Mouse (Mus musculus) neural tube, embryonic 14.5 days (tissue): ENCODE results near the gene Sox8. TPM values are rescaled to one million over a fixed set of nuclear protein-coding genes. Genes with fewer than 3 reads are reported as not detected.

ENCODE experiments used
- ATAC-seq: fragments of 200-750 bp; cut with Nextera tagmentation; 2 replicates; pipeline ENCODE4 v1.8.0; 2017; ENCODE audit warnings: low read depth, mild to moderate bottlenecking, moderate TSS enrichment, moderate library complexity
- H3K27ac ChIP-seq: fragments of 300-500 bp; sonication (generic); 2 replicates; pipeline ENCODE4 v1.5.1; 2014; ENCODE audit warnings: low read depth, mild to moderate bottlenecking, control low read depth, low read length, moderate library complexity, mixed read lengths
- H3K27me3 ChIP-seq: fragments of 300-500 bp; sonication (generic); 2 replicates; pipeline ENCODE4 v1.6.1; 2014; ENCODE audit warnings: low read length; ENCODE audit not compliant: control insufficient read depth, insufficient read depth
- H3K36me3 ChIP-seq: fragments of 300-500 bp; sonication (generic); 2 replicates; pipeline ENCODE4 v1.6.1; 2014; ENCODE audit warnings: low read length, mixed read lengths; ENCODE audit not compliant: control insufficient read depth, insufficient read depth
- H3K4me1 ChIP-seq: fragments of 300-500 bp; sonication (generic); 2 replicates; pipeline ENCODE4 v1.6.1; 2014; ENCODE audit warnings: low read length; ENCODE audit not compliant: control insufficient read depth, insufficient read depth
- H3K4me2 ChIP-seq: fragments of 300-500 bp; sonication (generic); 2 replicates; pipeline ENCODE4 v1.6.1; 2014; ENCODE audit warnings: mild to moderate bottlenecking, low read depth, low read length, control low read depth
- H3K4me3 ChIP-seq: fragments of 300-500 bp; sonication (generic); 2 replicates; pipeline ENCODE4 v1.5.1; 2014; ENCODE audit warnings: low read depth, low read length, control low read depth, mixed read lengths
- H3K9ac ChIP-seq: fragments of 300-500 bp; sonication (generic); replicated peaks from 2 replicates; pipeline ENCODE4 v1.6.1; 2014; ENCODE audit warnings: low read depth, mild to moderate bottlenecking, control low read depth, low read length, mixed read lengths
- H3K9me3 ChIP-seq: fragments of 300-500 bp; sonication (generic); 2 replicates; pipeline ENCODE4 v1.6.1; 2016; ENCODE audit warnings: low read length; ENCODE audit not compliant: control insufficient read depth
- WGBS: fragments of 180-500 bp; shearing (Covaris S2); extraction: QIAGEN DNeasy Blood & Tissue Kit; methylation state at CpG from one replicate; pipeline ENCODE4 v1.1.7; 2014; 5-methylcytosine and 5-hydroxymethylcytosine counted together
- polyA plus RNA-seq: library from polyadenylated mRNA; unstranded; fragments of >200 nt; fragmentation: Nextera tagmentation; extraction: Ambion mirVana; gene quantifications from 2 replicates; pipeline ENCODE4 v1.2.1, GENCODE M21; 2014

Gene Sox8
- polyA plus RNA-seq, 1 experiment from 2014 or later: 17.5 TPM

- Histone ChIP-seq H3K4me1 (peaks cover 9% of the 10 kb centered on the region; the same call in 1 of the 2 replicates), H3K9me3 (no peaks in the 10 kb centered on the region), H3K27ac (no peak overlapping the region; the same call in 1 of the 2 replicates), H3K9ac (no peak overlapping the region), H3K4me2 (peak overlapping the region; percentile 6; the same call in 1 of the 2 replicates), H3K4me3 (no peak overlapping the region), H3K36me3 (no peaks in the 10 kb centered on the region), H3K27me3 (peaks cover 7% of the 10 kb centered on the region)
- ATAC-seq: no peak
- 23% methylated on average over 6 of the region's 6 CpGs for whole genome bisulfite sequencing
Measured at GRCm38 (mm10) chr17:25565244-25565643, 5.2 kb downstream of the Sox8 start.

GRCm38 (mm10) chr17:25564481-25564880, 6.0 kb downstream of the Sox8 start:
- H3K9ac ChIP-seq: no peak overlapping the region
- H3K9me3 ChIP-seq: no peaks in the 10 kb centered on the region
- H3K4me1 ChIP-seq: 0 out of 2 replicates have a peak, but pooled peaks cover 3% of the 10 kb centered on the region
- no peak for ATAC-seq
- no peaks in the 10 kb centered on the region for H3K36me3 ChIP-seq
- no peak overlapping the region for H3K4me3 ChIP-seq
- no peak overlapping the region for H3K4me2 ChIP-seq
- peak overlapping the region; percentile 39; the same call in 1 of the 2 replicates for H3K27ac ChIP-seq
- 76% methylated on average over 5 of the region's 5 CpGs for WGBS
- no peaks in the 10 kb centered on the region for H3K27me3 ChIP-seq

GRCm38 (mm10) chr17:25561223-25562028, 9.1 kb downstream of the Sox8 start:
- H3K36me3 ChIP-seq: no peaks in the 10 kb centered on the region
- no peak overlapping the region for H3K4me2 ChIP-seq
- H3K4me3 ChIP-seq: no peak overlapping the region
- H3K27me3 ChIP-seq: no peaks in the 10 kb centered on the region
- 17% methylated on average over 16 of the region's 16 CpGs for WGBS
- H3K9ac ChIP-seq: no peak overlapping the region
- ATAC-seq: peak; percentile 82
- no peaks in the 10 kb centered on the region for H3K9me3 ChIP-seq
- peak overlapping the region; percentile 69 for H3K27ac ChIP-seq
- H3K4me1 ChIP-seq: peaks cover 15% of the 10 kb centered on the region

GRCm38 (mm10) chr17:25560554-25561222, 9.8 kb downstream of the Sox8 start:
- 45% methylated on average over 5 of the region's 5 CpGs for WGBS
- Histone ChIP-seq H3K4me2 (no peak overlapping the region), H3K27me3 (no peaks in the 10 kb centered on the region), H3K9ac (no peak overlapping the region), H3K9me3 (no peaks in the 10 kb centered on the region), H3K36me3 (no peaks in the 10 kb centered on the region), H3K27ac (peak overlapping the region; percentile 69), H3K4me1 (peaks cover 22% of the 10 kb centered on the region), H3K4me3 (no peak overlapping the region)
- no peak for ATAC-seq

GRCm38 (mm10) chr17:25559634-25560033, 10.9 kb downstream of the Sox8 start:
- 51% methylated on average over 4 of the region's 4 CpGs for WGBS
- Histone ChIP-seq H3K4me1 (peaks cover 21% of the 10 kb centered on the region), H3K27me3 (no peaks in the 10 kb centered on the region), H3K27ac (no peak overlapping the region), H3K9me3 (no peaks in the 10 kb centered on the region), H3K4me2 (no peak overlapping the region), H3K9ac (no peak overlapping the region), H3K36me3 (no peaks in the 10 kb centered on the region), H3K4me3 (no peak overlapping the region)
- no peak for ATAC-seq

- peaks cover 18% of the 10 kb centered on the region for H3K4me1 ChIP-seq
- H3K4me2 ChIP-seq: peak overlapping the region; percentile 58
- WGBS: 11% methylated on average over 21 of the region's 21 CpGs
- ATAC-seq: peak; percentile 60; the same call in 1 of the 2 replicates
- no peaks in the 10 kb centered on the region for H3K36me3 ChIP-seq
- peak overlapping the region; percentile 74 for H3K27ac ChIP-seq
- H3K9ac ChIP-seq: peak overlapping the region; percentile 54
- H3K4me3 ChIP-seq: peak overlapping the region; percentile 26
- H3K9me3 ChIP-seq: no peaks in the 10 kb centered on the region
- H3K27me3 ChIP-seq: no peaks in the 10 kb centered on the region
Measured at GRCm38 (mm10) chr17:25556630-25557354, 13.7 kb downstream of the Sox8 start.

GRCm38 (mm10) chr17:25555666-25556629, 14.5 kb downstream of the Sox8 start:
- H3K4me1 ChIP-seq: peaks cover 18% of the 10 kb centered on the region
- peak overlapping the region; percentile 58 for H3K4me2 ChIP-seq
- peak overlapping the region; percentile 26 for H3K4me3 ChIP-seq
- H3K27me3 ChIP-seq: no peaks in the 10 kb centered on the region
- peak overlapping the region; percentile 54 for H3K9ac ChIP-seq
- no peaks in the 10 kb centered on the region for H3K9me3 ChIP-seq
- ATAC-seq: peak; percentile 59; the same call in 1 of the 2 replicates
- peak overlapping the region; percentile 74 for H3K27ac ChIP-seq
- WGBS: 4% methylated on average over 29 of the region's 29 CpGs
- no peaks in the 10 kb centered on the region for H3K36me3 ChIP-seq

- H3K27ac ChIP-seq: peak overlapping the region; percentile 74
Measured at GRCm38 (mm10) chr17:25555159-25555558, 15.3 kb downstream of the Sox8 start.

More at GRCm38 (mm10) chr17:25555159-25555558, 15.3 kb downstream of the Sox8 start:
- WGBS: 69% methylated on average over 3 of the region's 3 CpGs
- Histone ChIP-seq H3K9me3 (no peaks in the 10 kb centered on the region), H3K4me2 (no peak overlapping the region), H3K4me1 (peaks cover 18% of the 10 kb centered on the region), H3K9ac (no peak overlapping the region), H3K27me3 (no peaks in the 10 kb centered on the region), H3K4me3 (no peak overlapping the region), H3K36me3 (no peaks in the 10 kb centered on the region)
- no peak for ATAC-seq
